In the genomic region with DNA sequence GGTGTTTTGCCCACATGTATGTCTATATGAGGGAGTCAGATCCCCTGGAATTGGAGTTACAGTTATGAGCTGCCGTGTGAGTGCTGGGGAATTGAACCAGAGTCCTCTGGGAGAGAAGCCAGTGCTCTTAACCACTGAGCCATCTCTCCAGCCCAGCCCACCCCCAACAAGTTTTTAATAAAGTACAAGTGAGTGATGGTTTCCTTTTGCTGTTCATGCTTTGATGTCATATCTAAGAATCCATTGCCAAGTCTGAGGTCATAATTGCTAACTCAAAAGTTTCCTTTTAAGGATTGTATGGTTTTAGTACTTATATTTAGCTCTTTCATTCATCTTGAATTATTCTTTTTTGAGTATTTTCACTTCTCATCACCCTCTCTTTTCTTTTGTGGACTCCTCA, we compare ENCODE assay signal across 36 mouse cellular contexts. TPM values are rescaled to one million over a fixed set of nuclear protein-coding genes. Genes with fewer than 3 reads are reported as not detected.
"Had no signal": no experiment of that assay in that cellular context is flagged by ENCODE, and none has a peak within 500 bp of the region (broad histone marks: within the 10 kb centered on the region; RNA-seq: fewer than 3 reads in every experiment).

No protein-coding gene starts in this region.

- ATAC-seq: forebrain, postnatal 0 days had no signal

- DNase-seq: cerebellum, adult 8-10 months; cerebellum, adult 9-10 months; cerebellum, adult 9-11 months; cerebellum, postnatal 10 days; cerebellum, postnatal 14 days; cerebellum, postnatal 25 days; cerebellum, postnatal 36 days; embryo, embryonic 11 days; forebrain, postnatal 0 days; gastrocnemius, adult 2 months; gastrocnemius, postnatal 10 days; gastrocnemius, postnatal 14 days; gastrocnemius, postnatal 25 days; gastrocnemius, postnatal 36 days; heart, adult 11 months; heart, adult 18-20 months; heart, adult 2 months had no signal

- H3K27ac ChIP-seq: embryonic facial prominence, embryonic 10.5 days; embryonic facial prominence, embryonic 12.5 days; embryonic facial prominence, embryonic 13.5 days; embryonic facial prominence, embryonic 15.5 days; forebrain, embryonic 10.5 days; forebrain, embryonic 12.5 days; forebrain, embryonic 13.5 days; forebrain, embryonic 15.5 days; gastrocnemius, adult 2 months; heart, adult 2 months had no signal

- H3K9me3 ChIP-seq: embryonic facial prominence, embryonic 10.5 days; embryonic facial prominence, embryonic 12.5 days; embryonic facial prominence, embryonic 13.5 days; embryonic facial prominence, embryonic 15.5 days; forebrain, embryonic 10.5 days; forebrain, embryonic 12.5 days; forebrain, embryonic 13.5 days; forebrain, embryonic 15.5 days had no signal

- H3K9ac ChIP-seq: embryonic facial prominence, embryonic 12.5 days; embryonic facial prominence, embryonic 13.5 days; embryonic facial prominence, embryonic 15.5 days; forebrain, embryonic 12.5 days; forebrain, embryonic 13.5 days; forebrain, embryonic 15.5 days; forebrain, postnatal 0 days had no signal

- H3K36me3 ChIP-seq: embryonic facial prominence, embryonic 10.5 days; embryonic facial prominence, embryonic 12.5 days; embryonic facial prominence, embryonic 13.5 days; embryonic facial prominence, embryonic 15.5 days; forebrain, embryonic 10.5 days; forebrain, embryonic 12.5 days; forebrain, embryonic 15.5 days had no signal

- H3K27me3 ChIP-seq: embryonic facial prominence, embryonic 12.5 days; embryonic facial prominence, embryonic 13.5 days; embryonic facial prominence, embryonic 15.5 days; forebrain, embryonic 12.5 days; forebrain, embryonic 13.5 days; forebrain, embryonic 15.5 days had no signal

- H3K4me1 ChIP-seq: embryonic facial prominence, embryonic 10.5 days; embryonic facial prominence, embryonic 12.5 days; embryonic facial prominence, embryonic 13.5 days; embryonic facial prominence, embryonic 15.5 days; forebrain, embryonic 10.5 days; forebrain, embryonic 12.5 days; forebrain, embryonic 15.5 days had no signal

- H3K4me3 ChIP-seq: embryonic facial prominence, embryonic 10.5 days; embryonic facial prominence, embryonic 12.5 days; embryonic facial prominence, embryonic 13.5 days; embryonic facial prominence, embryonic 15.5 days; erythroblast, embryonic 14.5 days; forebrain, embryonic 10.5 days; forebrain, embryonic 12.5 days; forebrain, embryonic 13.5 days; forebrain, embryonic 15.5 days; gastrocnemius, adult 2 months; heart, adult 2 months had no signal

- H3K4me2 ChIP-seq: embryonic facial prominence, embryonic 12.5 days; embryonic facial prominence, embryonic 13.5 days; embryonic facial prominence, embryonic 15.5 days; forebrain, embryonic 12.5 days; forebrain, embryonic 13.5 days; forebrain, embryonic 15.5 days had no signal

RNA-seq across cellular contexts. Expression of a gene that starts 38.1 kb away (rescaled TPM):
- total RNA-seq: common myeloid progenitor, adult 5-6 weeks; gastrocnemius, adult 18-20 months; gastrocnemius, adult 2 months; gastrocnemius, adult 8-10 months; gastrocnemius, postnatal 10 days; gastrocnemius, postnatal 14 days; gastrocnemius, postnatal 25 days; gastrocnemius, postnatal 36 days; gastrocnemius, postnatal 4 days; granulocyte monocyte progenitor cell, adult 5-6 weeks; heart, adult 18-20 months; heart, adult 2 months had no signal
- polyA plus RNA-seq: embryonic facial prominence, embryonic 11.5 days; embryonic facial prominence, embryonic 12.5 days; embryonic facial prominence, embryonic 14.5 days; erythroblast, embryonic 14.5 days; forebrain, embryonic 10.5 days; forebrain, embryonic 11.5 days; forebrain, embryonic 14.5 days; gonadal fat pad, adult 2 months had no signal

RNA-seq across cellular contexts. Expression of a gene that starts 39.2 kb away (rescaled TPM):
- total RNA-seq: common myeloid progenitor, adult 5-6 weeks; gastrocnemius, adult 18-20 months; gastrocnemius, adult 2 months; gastrocnemius, adult 8-10 months; gastrocnemius, postnatal 10 days; gastrocnemius, postnatal 14 days; gastrocnemius, postnatal 25 days; gastrocnemius, postnatal 36 days; gastrocnemius, postnatal 4 days; granulocyte monocyte progenitor cell, adult 5-6 weeks; heart, adult 18-20 months had no signal
- polyA plus RNA-seq: erythroblast, embryonic 14.5 days; gonadal fat pad, adult 2 months had no signal
